Mouse (Mus musculus) cerebellum, adult 8-10 months (tissue): ENCODE data around the gene Adgrf1.

Source experiments
- DNase-seq: peaks from one replicate; pipeline ENCODE4 v3.0.0; 2022

Adgrf1 gene

GRCm38 (mm10) chr17:43270161-43270560, at the start of gene Adgrf1:
Adgrf1 (plus strand) TSS chr17:43270329.
- no peak for DNase-seq

- no peak for DNase-seq
Measured at GRCm38 (mm10) chr17:43226101-43226500, 44.0 kb upstream of the Adgrf1 start.

GRCm38 (mm10) chr17:43229621-43230513, 40.3 kb upstream of the Adgrf1 start:
- DNase-seq = peak; percentile 80

GRCm38 (mm10) chr17:43230821-43231220, 39.3 kb upstream of the Adgrf1 start:
- DNase-seq = no peak

- DNase-seq = no peak
Measured at GRCm38 (mm10) chr17:43232769-43233168, 37.4 kb upstream of the Adgrf1 start.

GRCm38 (mm10) chr17:43236656-43237250, 33.4 kb upstream of the Adgrf1 start:
- no peak for DNase-seq

GRCm38 (mm10) chr17:43239035-43239434, 31.1 kb upstream of the Adgrf1 start:
- no peak for DNase-seq

- no peak for DNase-seq
Measured at GRCm38 (mm10) chr17:43241134-43241533, 29.0 kb upstream of the Adgrf1 start.

- no peak for DNase-seq
Measured at GRCm38 (mm10) chr17:43242609-43243008, 27.5 kb upstream of the Adgrf1 start.

GRCm38 (mm10) chr17:43245364-43245763, 24.8 kb upstream of the Adgrf1 start:
- no peak for DNase-seq

GRCm38 (mm10) chr17:43247245-43247644, 22.9 kb upstream of the Adgrf1 start:
- DNase-seq = no peak

GRCm38 (mm10) chr17:43249645-43250044, 20.5 kb upstream of the Adgrf1 start:
- DNase-seq = no peak

GRCm38 (mm10) chr17:43251249-43252125, 18.6 kb upstream of the Adgrf1 start:
- no peak for DNase-seq

- no peak for DNase-seq
Measured at GRCm38 (mm10) chr17:43252846-43253245, 17.3 kb upstream of the Adgrf1 start.

- DNase-seq = no peak
Measured at GRCm38 (mm10) chr17:43254261-43254660, 15.9 kb upstream of the Adgrf1 start.

- no peak for DNase-seq
Measured at GRCm38 (mm10) chr17:43256536-43257135, 13.5 kb upstream of the Adgrf1 start.

GRCm38 (mm10) chr17:43257699-43258098, 12.4 kb upstream of the Adgrf1 start:
- peak; percentile 58 for DNase-seq

GRCm38 (mm10) chr17:43261937-43262336, 8.2 kb upstream of the Adgrf1 start:
- no peak for DNase-seq

- DNase-seq = no peak
Measured at GRCm38 (mm10) chr17:43264739-43265138, 5.4 kb upstream of the Adgrf1 start.

GRCm38 (mm10) chr17:43265178-43265837, 4.8 kb upstream of the Adgrf1 start:
- DNase-seq = peak; percentile 67

GRCm38 (mm10) chr17:43265944-43266343, 4.2 kb upstream of the Adgrf1 start:
- no peak for DNase-seq

- DNase-seq = no peak
Measured at GRCm38 (mm10) chr17:43266636-43267035, 3.5 kb upstream of the Adgrf1 start.
